Mouse (Mus musculus) limb, embryonic 15.5 days (tissue): ENCODE measurements at regions not wholly inside any gene's neighbourhood (a gene's known extent, or its start where the extent isn't known, plus 50 kb on each side); places are given as distances from the start of the nearest gene placed in this dataset.

ENCODE experiments used
- ATAC-seq: fragments of 200-750 bp; cut with Nextera tagmentation; 2 replicates; pipeline ENCODE4 v1.8.0; 2017; ENCODE audit warnings: low read depth, moderate TSS enrichment; ENCODE audit not compliant: insufficient number of reproducible peaks, low FRiP score, low TSS enrichment
- H3K27ac ChIP-seq: fragments of 300-500 bp; sonication (generic); 2 replicates; pipeline ENCODE4 v1.5.1; 2015; ENCODE audit warnings: moderate library complexity, mild to moderate bottlenecking, inconsistent platforms
- H3K27me3 ChIP-seq: fragments of 300-500 bp; sonication (generic); 2 replicates; pipeline ENCODE4 v1.6.1; 2015; ENCODE audit warnings: inconsistent platforms
- H3K36me3 ChIP-seq: fragments of 300-500 bp; sonication (generic); 2 replicates; pipeline ENCODE4 v1.6.1; 2015; ENCODE audit warnings: inconsistent platforms
- H3K4me1 ChIP-seq: fragments of 300-500 bp; sonication (generic); 2 replicates; pipeline ENCODE4 v1.6.1; 2015; ENCODE audit warnings: inconsistent platforms
- H3K4me2 ChIP-seq: fragments of 300-500 bp; sonication (generic); 2 replicates; pipeline ENCODE4 v1.6.1; 2015; ENCODE audit warnings: mild to moderate bottlenecking, inconsistent platforms
- H3K4me3 ChIP-seq: fragments of 300-500 bp; sonication (generic); 2 replicates; pipeline ENCODE4 v1.5.1; 2015; ENCODE audit warnings: mild to moderate bottlenecking, inconsistent platforms
- H3K9ac ChIP-seq: fragments of 300-500 bp; sonication (generic); 2 replicates; pipeline ENCODE4 v1.6.1; 2015; ENCODE audit warnings: inconsistent platforms
- H3K9me3 ChIP-seq: fragments of 300-500 bp; sonication (generic); 2 replicates; pipeline ENCODE4 v1.6.1; 2016; ENCODE audit warnings: inconsistent platforms
- WGBS: fragments of 180-500 bp; shearing (Covaris S2); methylation state at CpG from one replicate; pipeline ENCODE4 v1.1.7; 2015; 5-methylcytosine and 5-hydroxymethylcytosine counted together

DNA sequence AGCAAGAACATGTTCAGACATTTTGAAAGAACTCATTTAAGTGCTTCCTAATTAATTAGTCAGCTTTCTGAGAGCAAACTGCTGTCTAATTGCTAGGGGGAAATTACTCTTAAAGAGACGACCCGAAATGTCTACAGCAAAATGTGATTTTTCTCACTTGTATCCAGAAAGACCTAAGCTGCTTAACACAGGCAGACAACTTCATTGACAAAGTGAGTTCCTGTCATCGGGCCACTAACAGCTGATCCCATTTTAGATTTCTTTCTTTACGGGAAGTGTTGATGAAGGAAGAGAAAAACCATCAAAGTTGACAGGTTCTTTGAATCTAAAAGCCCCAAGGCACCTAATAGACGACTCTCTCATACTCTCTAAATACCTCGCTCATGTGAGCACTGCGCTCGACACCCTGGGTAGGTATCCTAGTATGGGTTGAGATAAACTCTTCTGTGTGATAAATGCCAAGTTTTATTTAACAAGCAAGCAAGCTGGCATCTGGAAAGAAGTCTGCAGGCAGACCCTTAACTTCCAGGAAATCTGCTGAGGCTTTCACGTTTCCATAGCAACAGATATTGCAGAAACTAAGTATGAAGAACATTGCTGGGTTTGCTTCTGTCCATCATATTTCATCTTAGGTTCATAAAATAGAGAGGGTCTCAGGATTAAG, 112.5 kb upstream of the Plxnc1 start:
- 56% methylated on average over 9 of the region's 9 CpGs for WGBS
- no peaks in the 10 kb centered on the region for H3K9me3 ChIP-seq
- no peaks in the 10 kb centered on the region for H3K27me3 ChIP-seq
- no peak overlapping the region for H3K4me3 ChIP-seq
- no peak overlapping the region for H3K9ac ChIP-seq
- H3K4me2 ChIP-seq: no peak overlapping the region
- H3K36me3 ChIP-seq: no peaks in the 10 kb centered on the region
- ATAC-seq: no peak
- no peak overlapping the region for H3K27ac ChIP-seq
- H3K4me1 ChIP-seq: peaks cover 11% of the 10 kb centered on the region

DNA sequence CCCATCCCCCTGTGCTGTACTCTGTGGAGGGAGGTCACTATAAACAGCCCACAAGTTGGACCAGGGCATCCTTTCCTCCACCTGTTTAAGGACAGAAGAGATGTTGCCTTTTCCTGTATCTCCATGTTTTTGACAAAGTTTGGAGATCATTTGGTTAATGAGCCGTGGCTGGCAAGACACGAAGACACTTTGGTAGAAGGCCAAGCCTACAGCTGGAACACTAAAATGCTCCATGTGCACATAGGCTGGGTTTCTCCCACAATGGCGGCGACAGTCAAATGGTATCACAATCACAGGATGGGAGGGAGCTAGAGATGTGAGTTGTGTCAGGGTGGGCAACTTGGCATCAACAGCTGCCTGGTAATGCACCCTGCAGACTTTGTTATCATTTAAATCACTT, 111.9 kb upstream of the Plxnc1 start:
- H3K36me3 ChIP-seq: no peaks in the 10 kb centered on the region
- WGBS: 70% methylated on average over 4 of the region's 4 CpGs
- no peak for ATAC-seq
- H3K4me3 ChIP-seq: no peak overlapping the region
- H3K4me1 ChIP-seq: peaks cover 11% of the 10 kb centered on the region
- H3K9me3 ChIP-seq: no peaks in the 10 kb centered on the region
- H3K27ac ChIP-seq: no peak overlapping the region
- H3K27me3 ChIP-seq: no peaks in the 10 kb centered on the region
- H3K4me2 ChIP-seq: no peak overlapping the region
- no peak overlapping the region for H3K9ac ChIP-seq

DNA sequence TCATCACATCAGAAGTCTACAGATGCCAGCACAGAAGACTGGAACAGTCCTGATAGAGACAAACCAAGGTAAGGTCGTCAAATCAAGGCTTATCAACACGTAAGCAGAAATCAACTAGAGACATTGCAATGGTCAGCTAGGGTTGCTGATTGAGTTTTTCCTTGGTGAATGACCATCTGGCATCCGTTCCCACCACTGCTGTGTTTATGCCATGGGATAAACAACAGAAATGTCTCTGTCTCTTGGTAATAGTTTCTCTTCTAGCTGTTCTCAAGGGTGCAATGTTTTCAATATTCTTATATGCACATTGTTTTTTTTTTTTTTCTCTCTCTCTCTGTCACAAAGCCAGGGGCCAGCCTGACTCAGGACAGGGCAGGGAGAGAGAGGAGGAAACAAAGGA, 110.2 kb upstream of the Plxnc1 start:
- no peak for ATAC-seq
- H3K4me1 ChIP-seq: peaks cover 10% of the 10 kb centered on the region
- H3K27me3 ChIP-seq: no peaks in the 10 kb centered on the region
- H3K9me3 ChIP-seq: no peaks in the 10 kb centered on the region
- no peak overlapping the region for H3K9ac ChIP-seq
- 96% methylated on average over 3 of the region's 3 CpGs for WGBS
- no peak overlapping the region for H3K4me3 ChIP-seq
- no peak overlapping the region for H3K4me2 ChIP-seq
- H3K27ac ChIP-seq: no peak overlapping the region
- no peaks in the 10 kb centered on the region for H3K36me3 ChIP-seq

DNA sequence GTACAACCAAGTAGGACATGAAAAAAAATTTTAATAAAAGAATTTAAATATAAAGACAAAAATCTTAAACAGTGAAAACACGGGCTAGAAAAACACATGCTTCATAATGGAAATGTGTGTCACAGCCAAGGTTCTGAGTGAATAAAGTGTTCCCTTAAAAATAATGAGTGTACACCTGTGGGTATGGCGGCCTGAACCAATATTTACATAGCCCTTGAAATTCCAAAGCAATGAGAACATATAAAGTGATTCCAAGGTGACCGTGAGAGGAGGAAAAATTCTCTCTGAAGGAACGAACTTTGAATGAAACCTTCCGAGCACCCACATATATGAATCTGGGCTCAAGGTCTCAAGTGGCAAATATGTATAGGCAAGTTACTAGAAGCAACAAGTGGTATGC, 104.2 kb upstream of the Plxnc1 start:
- no peak overlapping the region for H3K27ac ChIP-seq
- H3K4me2 ChIP-seq: no peak overlapping the region
- no peak for ATAC-seq
- no peaks in the 10 kb centered on the region for H3K36me3 ChIP-seq
- H3K4me3 ChIP-seq: no peak overlapping the region
- WGBS: 63% methylated on average over 5 of the region's 5 CpGs
- no peak overlapping the region for H3K9ac ChIP-seq
- H3K9me3 ChIP-seq: no peaks in the 10 kb centered on the region
- no peaks in the 10 kb centered on the region for H3K27me3 ChIP-seq
- peaks cover 15% of the 10 kb centered on the region for H3K4me1 ChIP-seq

DNA sequence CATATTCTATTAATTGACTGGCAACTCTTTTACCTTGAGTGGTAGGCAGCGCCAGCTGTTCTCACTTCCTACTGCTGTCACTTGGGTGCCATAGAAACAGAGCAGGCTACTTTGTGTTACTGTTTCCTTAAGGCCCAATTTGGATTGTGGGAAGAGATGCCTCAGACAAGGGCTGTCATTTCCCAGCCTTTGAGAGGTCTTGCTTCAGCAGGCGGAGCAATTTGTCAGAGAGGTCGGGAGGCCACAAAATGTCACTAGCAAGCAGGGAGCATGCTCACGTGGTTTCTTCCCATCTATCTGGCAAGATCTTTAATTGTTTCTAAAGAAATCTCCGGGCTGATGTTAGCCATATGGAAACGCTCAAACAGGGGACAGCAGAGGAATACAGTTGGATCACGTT, 99.3 kb upstream of the Plxnc1 start:
- no peak overlapping the region for H3K9ac ChIP-seq
- 16% methylated on average over 7 of the region's 7 CpGs for WGBS
- H3K9me3 ChIP-seq: no peaks in the 10 kb centered on the region
- H3K36me3 ChIP-seq: no peaks in the 10 kb centered on the region
- no peak overlapping the region for H3K27ac ChIP-seq
- no peak overlapping the region for H3K4me2 ChIP-seq
- H3K27me3 ChIP-seq: no peaks in the 10 kb centered on the region
- ATAC-seq: no peak
- no peak overlapping the region for H3K4me3 ChIP-seq
- H3K4me1 ChIP-seq: peaks cover 19% of the 10 kb centered on the region; the same call in 1 of the 2 replicates

DNA sequence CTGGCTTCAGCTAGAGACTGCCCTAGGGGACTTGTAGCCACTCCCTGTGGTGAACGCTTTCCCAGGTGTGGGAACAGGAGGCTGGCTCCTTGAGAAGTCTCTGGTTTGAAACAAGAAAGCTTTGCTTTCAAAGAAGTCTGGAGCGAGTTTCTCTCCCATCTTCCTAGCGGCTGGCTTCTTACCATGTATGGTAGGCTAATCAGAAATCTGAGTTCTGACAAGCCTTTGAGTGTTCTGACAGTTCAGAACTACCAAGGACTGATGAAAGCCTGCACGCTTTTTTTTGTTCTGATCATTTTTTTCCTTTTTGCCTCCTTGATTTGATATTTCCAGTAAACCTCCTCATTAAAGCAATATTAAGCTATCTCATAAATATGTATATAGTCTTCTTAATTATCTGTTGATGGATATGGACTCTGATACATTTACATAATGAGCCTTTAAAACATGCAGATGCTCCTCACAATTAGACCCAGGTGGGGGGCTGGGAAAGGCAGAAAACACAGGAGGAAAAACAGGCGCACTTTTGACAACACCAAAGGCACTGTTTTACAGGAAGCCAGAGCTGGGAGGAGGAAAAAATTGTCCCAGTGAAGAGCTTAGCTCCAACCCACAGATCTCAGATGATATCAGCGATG, 95.7 kb upstream of the Plxnc1 start:
- H3K4me3 ChIP-seq: no peak overlapping the region
- no peaks in the 10 kb centered on the region for H3K9me3 ChIP-seq
- no peak for ATAC-seq
- 42% methylated on average over 6 of the region's 6 CpGs for WGBS
- no peak overlapping the region for H3K4me2 ChIP-seq
- H3K4me1 ChIP-seq: peaks cover 17% of the 10 kb centered on the region; the same call in 1 of the 2 replicates
- no peaks in the 10 kb centered on the region for H3K36me3 ChIP-seq
- no peak overlapping the region for H3K27ac ChIP-seq
- no peak overlapping the region for H3K9ac ChIP-seq
- no peaks in the 10 kb centered on the region for H3K27me3 ChIP-seq

DNA sequence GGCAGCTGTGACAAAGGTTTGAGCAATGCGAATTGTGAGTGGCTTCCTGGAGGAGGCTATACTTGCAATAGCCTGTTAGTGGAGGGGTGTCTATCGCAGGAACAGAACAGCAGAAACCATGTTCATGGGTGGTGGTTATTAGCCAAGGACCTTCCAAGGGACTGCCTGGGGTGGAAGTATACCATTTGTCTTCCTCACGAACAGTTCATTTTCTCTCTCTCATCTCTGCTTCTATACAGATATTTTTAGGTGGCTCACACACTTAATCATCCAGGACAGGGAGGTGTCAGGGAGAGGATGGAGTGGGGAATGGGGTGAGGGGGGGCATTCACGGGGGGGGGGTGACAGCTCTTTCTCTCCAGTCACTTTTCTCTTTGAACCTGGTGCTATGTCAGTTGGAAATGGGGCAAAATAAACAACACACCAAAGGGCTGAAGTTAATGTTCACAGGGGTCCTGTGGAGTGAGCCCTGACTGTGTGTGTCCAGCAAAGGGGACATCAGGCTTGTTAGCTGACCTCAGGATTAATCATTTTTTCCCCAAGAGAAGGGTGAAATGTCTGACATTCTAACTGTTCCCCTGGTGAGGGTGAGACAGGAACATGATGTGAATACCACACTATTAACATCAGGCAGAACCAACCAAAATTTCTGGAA, 91.5 kb upstream of the Plxnc1 start:
- Histone ChIP-seq H3K9ac (no peak overlapping the region), H3K9me3 (no peaks in the 10 kb centered on the region), H3K4me3 (no peak overlapping the region), H3K4me2 (no peak overlapping the region), H3K27ac (no peak overlapping the region), H3K4me1 (peaks cover 20% of the 10 kb centered on the region; the same call in 1 of the 2 replicates), H3K27me3 (no peaks in the 10 kb centered on the region), H3K36me3 (no peaks in the 10 kb centered on the region)
- WGBS: 78% methylated on average over 4 of the region's 4 CpGs
- no peak for ATAC-seq

DNA sequence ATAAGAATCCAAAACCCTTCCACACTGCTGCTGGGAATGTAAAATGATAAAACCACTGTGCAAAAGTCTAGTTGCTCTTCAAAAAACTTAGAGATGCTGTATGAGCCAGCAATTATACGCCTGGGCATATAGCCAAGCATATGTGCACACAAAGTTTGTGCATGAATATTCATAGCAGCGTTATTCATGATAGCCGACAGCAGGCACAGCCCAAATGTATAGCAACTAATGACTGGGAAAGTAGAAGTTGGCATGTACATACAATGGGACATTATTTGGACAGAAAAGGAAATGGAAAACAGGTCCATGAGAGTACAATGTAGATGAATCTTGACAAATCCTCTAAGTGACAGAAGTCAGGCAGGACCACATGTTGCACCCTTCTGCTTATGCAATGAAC, 90.7 kb upstream of the Plxnc1 start:
- Histone ChIP-seq H3K27me3 (no peaks in the 10 kb centered on the region), H3K4me1 (peaks cover 20% of the 10 kb centered on the region; the same call in 1 of the 2 replicates), H3K36me3 (no peaks in the 10 kb centered on the region), H3K4me3 (no peak overlapping the region), H3K9me3 (no peaks in the 10 kb centered on the region), H3K27ac (no peak overlapping the region), H3K4me2 (no peak overlapping the region), H3K9ac (no peak overlapping the region)
- ATAC-seq: no peak
- 61% methylated on average over 3 of the region's 3 CpGs for WGBS

DNA sequence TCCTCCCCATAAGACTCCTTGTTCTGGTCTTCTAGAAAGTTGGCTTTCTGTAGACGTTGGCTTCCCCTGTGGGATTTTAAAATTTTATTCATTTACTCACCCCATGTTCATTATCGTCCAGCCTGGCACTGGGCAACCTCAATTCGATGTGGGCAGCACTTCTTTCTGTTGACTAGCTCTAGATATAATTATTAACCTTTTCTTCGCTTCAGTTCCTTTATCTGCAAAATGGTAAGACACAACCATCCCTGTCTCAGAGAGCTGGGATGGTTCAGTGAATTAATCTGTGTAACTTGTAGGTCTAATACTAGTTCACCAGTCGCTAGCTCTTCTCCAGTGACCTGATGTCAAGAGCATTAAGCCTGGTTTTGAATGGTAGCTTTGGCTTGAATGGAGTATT, 89.9 kb upstream of the Plxnc1 start:
- H3K27me3 ChIP-seq: no peaks in the 10 kb centered on the region
- H3K4me3 ChIP-seq: no peak overlapping the region
- 82% methylated on average over 5 of the region's 5 CpGs for WGBS
- H3K9ac ChIP-seq: no peak overlapping the region
- no peaks in the 10 kb centered on the region for H3K9me3 ChIP-seq
- no peaks in the 10 kb centered on the region for H3K36me3 ChIP-seq
- no peak for ATAC-seq
- peaks cover 19% of the 10 kb centered on the region for H3K4me1 ChIP-seq
- H3K27ac ChIP-seq: no peak overlapping the region
- no peak overlapping the region for H3K4me2 ChIP-seq

DNA sequence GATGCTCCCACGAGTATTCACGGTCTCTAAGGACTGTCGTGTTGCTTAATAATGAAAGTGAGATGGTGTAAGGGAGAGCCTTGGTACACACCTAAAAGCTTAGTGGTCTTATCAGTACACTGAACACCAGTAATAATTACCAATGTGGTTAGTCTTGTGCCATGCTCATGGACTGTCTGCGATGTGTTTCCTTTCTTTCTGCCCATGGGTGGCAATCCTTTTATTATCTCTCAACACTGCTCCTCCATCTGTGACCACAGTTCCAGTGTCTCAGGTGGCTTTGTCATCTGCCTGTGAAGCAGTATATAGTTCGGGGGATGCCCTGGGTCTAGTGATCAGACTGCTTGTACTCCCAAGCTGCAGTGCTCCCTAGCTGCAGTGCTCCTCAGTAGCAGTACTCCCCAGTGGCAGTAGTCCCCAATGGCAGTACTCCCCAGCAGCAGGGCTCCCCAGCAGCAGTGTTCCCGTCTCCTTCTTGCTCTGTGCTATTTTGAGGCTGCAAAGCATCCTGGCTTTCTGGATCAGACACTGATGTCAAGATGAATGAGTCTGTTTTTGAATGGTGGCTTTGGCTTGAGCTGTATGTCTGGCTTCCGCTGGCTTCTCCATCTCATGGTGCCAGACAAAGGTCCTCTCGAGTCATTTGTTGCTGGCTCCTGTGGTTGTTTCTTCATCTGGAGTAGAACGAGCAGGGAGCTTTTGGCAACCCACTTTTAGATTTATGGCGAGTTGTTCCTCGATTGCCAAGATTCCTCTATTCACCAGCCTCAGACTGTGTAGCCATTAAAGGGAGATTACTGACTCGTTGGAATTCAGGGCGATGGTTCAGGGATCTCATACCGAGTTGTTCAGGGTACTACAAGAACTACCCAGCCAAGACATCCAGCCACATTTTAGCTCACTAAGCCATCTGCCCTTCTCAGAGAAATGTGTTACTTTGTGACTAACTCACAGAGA, 88.4 kb upstream of the Plxnc1 start:
- Histone ChIP-seq H3K4me3 (no peak overlapping the region), H3K4me2 (no peak overlapping the region), H3K9ac (no peak overlapping the region), H3K4me1 (peaks cover 25% of the 10 kb centered on the region), H3K27ac (no peak overlapping the region), H3K9me3 (no peaks in the 10 kb centered on the region), H3K36me3 (no peaks in the 10 kb centered on the region), H3K27me3 (no peaks in the 10 kb centered on the region)
- 63% methylated on average over 14 of the region's 14 CpGs for WGBS
- ATAC-seq: 0 out of 2 replicates have a peak, but pooled peaks have one; percentile 14

DNA sequence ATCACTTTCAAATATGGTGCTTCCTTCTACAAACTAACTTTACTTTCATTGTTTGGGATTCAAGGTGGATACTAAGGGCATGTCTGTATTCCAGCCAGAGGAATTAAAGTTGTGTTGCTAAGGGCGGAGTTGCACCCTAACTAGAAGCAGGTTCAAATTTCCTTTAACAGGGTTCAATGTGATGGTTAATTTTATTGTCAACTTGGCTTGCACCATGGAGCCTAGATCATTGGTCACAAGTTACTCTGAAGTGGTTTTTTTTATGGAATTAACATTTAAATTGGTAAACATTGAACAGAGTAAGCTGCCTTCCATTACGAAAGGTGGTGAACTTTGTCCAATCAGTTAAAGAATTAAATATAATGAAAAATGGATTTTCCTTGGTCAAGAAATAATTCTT, 86.7 kb upstream of the Plxnc1 start:
- no peak for ATAC-seq
- H3K4me1 ChIP-seq: peaks cover 25% of the 10 kb centered on the region

More for the DNA sequence above, 86.7 kb upstream of the Plxnc1 start:
- Histone ChIP-seq H3K9me3 (no peaks in the 10 kb centered on the region), H3K27me3 (no peaks in the 10 kb centered on the region), H3K4me3 (no peak overlapping the region), H3K4me2 (no peak overlapping the region), H3K27ac (no peak overlapping the region), H3K9ac (no peak overlapping the region), H3K36me3 (no peaks in the 10 kb centered on the region)
- WGBS: 79% methylated on average over 2 of the region's 2 CpGs
